Mouse (Mus musculus): ENCODE measurements around the gene Tnni2. TPM values are rescaled to one million over a fixed set of nuclear protein-coding genes. Genes with fewer than 3 reads are reported as not detected.

Gene Tnni2
- polyA plus RNA-seq (2014; fragmentation: Nextera tagmentation; extraction: Ambion mirVana), result not detected in 2 replicates

GRCm38 (mm10) chr7:142441585-142441984, at the start of gene Tnni2:
Gene Tnni2, plus strand, starts transcription at chr7:142441808.
- Histone ChIP-seq H3K4me2 (ENCODE audit: low read length) (no peak within 1 kb of the TSS), H3K9me3 (ENCODE audit: control insufficient read depth, low read length) (no peaks in the 10 kb centered on the region), H3K4me1 (ENCODE audit: control insufficient read depth, insufficient read depth, low read length) (no peaks in the 10 kb centered on the region), H3K36me3 (ENCODE audit: control insufficient read depth, insufficient read depth, low read length) (no peaks in the 10 kb centered on the region), H3K9ac (replicated peaks; ENCODE audit: low read length) (no peak within 1 kb of the TSS), H3K4me3 (replicated peaks; ENCODE audit: low read depth, low read length) (no peak within 1 kb of the TSS), H3K27ac (replicated peaks; ENCODE audit: low read depth, low read length) (no peak within 1 kb of the TSS), H3K27me3 (ENCODE audit: control insufficient read depth, insufficient read depth, low read length) (no peaks in the 10 kb centered on the region)
- no peak for ATAC-seq (ENCODE audit: low FRiP score, low TSS enrichment)
- WGBS, result 82% methylated on average over 9 of the region's 9 CpGs
- no peak for DNase-seq

GRCm38 (mm10) chr7:142393191-142393590, 48.4 kb upstream of the Tnni2 start:
- ATAC-seq (ENCODE audit: low FRiP score, low TSS enrichment), result no peak

GRCm38 (mm10) chr7:142394261-142395190, 47.1 kb upstream of the Tnni2 start:
- Histone ChIP-seq H3K9me3 (ENCODE audit: control insufficient read depth, low read length) (no peaks in the 10 kb centered on the region), H3K27me3 (ENCODE audit: control insufficient read depth, insufficient read depth, low read length) (no peaks in the 10 kb centered on the region), H3K9ac (replicated peaks; ENCODE audit: low read length) (no peak overlapping the region), H3K36me3 (ENCODE audit: control insufficient read depth, insufficient read depth, low read length) (no peaks in the 10 kb centered on the region), H3K4me1 (ENCODE audit: control insufficient read depth, insufficient read depth, low read length) (no peaks in the 10 kb centered on the region), H3K27ac (replicated peaks; ENCODE audit: low read depth, low read length) (no peak overlapping the region), H3K4me3 (replicated peaks; ENCODE audit: low read depth, low read length) (no peak overlapping the region), H3K4me2 (ENCODE audit: low read length) (no peak overlapping the region)
- DNase-seq (no peak), ATAC-seq (ENCODE audit: low FRiP score, low TSS enrichment) (no peak)
- WGBS, result 59% methylated on average over 6 of the region's 6 CpGs

More at GRCm38 (mm10) chr7:142393191-142393590, 48.4 kb upstream of the Tnni2 start:
- no peaks in the 10 kb centered on the region for H3K4me1 ChIP-seq (ENCODE audit: control insufficient read depth, insufficient read depth, low read length)
- H3K27ac ChIP-seq (replicated peaks; ENCODE audit: low read depth, low read length), result no peak overlapping the region
- H3K27me3 ChIP-seq (ENCODE audit: control insufficient read depth, insufficient read depth, low read length), result no peaks in the 10 kb centered on the region
- DNase-seq, result no peak
- H3K4me3 ChIP-seq (replicated peaks; ENCODE audit: low read depth, low read length), result no peak overlapping the region
- H3K9me3 ChIP-seq (ENCODE audit: control insufficient read depth, low read length), result no peaks in the 10 kb centered on the region
- WGBS, result 25% methylated on average over 4 of the region's 4 CpGs
- no peak overlapping the region for H3K4me2 ChIP-seq (ENCODE audit: low read length)
- H3K9ac ChIP-seq (replicated peaks; ENCODE audit: low read length), result no peak overlapping the region
- no peaks in the 10 kb centered on the region for H3K36me3 ChIP-seq (ENCODE audit: control insufficient read depth, insufficient read depth, low read length)

- no peaks in the 10 kb centered on the region for H3K4me1 ChIP-seq (ENCODE audit: control insufficient read depth, insufficient read depth, low read length)
- no peak overlapping the region for H3K4me3 ChIP-seq (replicated peaks; ENCODE audit: low read depth, low read length)
- H3K36me3 ChIP-seq (ENCODE audit: control insufficient read depth, insufficient read depth, low read length), result no peaks in the 10 kb centered on the region
- no peak for ATAC-seq (ENCODE audit: low FRiP score, low TSS enrichment)
- no peak overlapping the region for H3K9ac ChIP-seq (replicated peaks; ENCODE audit: low read length)
- WGBS, result 91% methylated on average over 4 of the region's 4 CpGs
- no peak overlapping the region for H3K27ac ChIP-seq (replicated peaks; ENCODE audit: low read depth, low read length)
- H3K27me3 ChIP-seq (ENCODE audit: control insufficient read depth, insufficient read depth, low read length), result no peaks in the 10 kb centered on the region
- no peak overlapping the region for H3K4me2 ChIP-seq (ENCODE audit: low read length)
- DNase-seq, result no peak
- H3K9me3 ChIP-seq (ENCODE audit: control insufficient read depth, low read length), result no peaks in the 10 kb centered on the region
Measured at GRCm38 (mm10) chr7:142395472-142395871, 46.1 kb upstream of the Tnni2 start.

- no peak overlapping the region for H3K27ac ChIP-seq (replicated peaks; ENCODE audit: low read depth, low read length)
- H3K4me1 ChIP-seq (ENCODE audit: control insufficient read depth, insufficient read depth, low read length), result no peaks in the 10 kb centered on the region
- 93% methylated on average over 1 of the region's 1 CpGs for WGBS
- H3K36me3 ChIP-seq (ENCODE audit: control insufficient read depth, insufficient read depth, low read length), result no peaks in the 10 kb centered on the region
- ATAC-seq (ENCODE audit: low FRiP score, low TSS enrichment) (no peak), DNase-seq (no peak)
- no peak overlapping the region for H3K9ac ChIP-seq (replicated peaks; ENCODE audit: low read length)
- H3K4me2 ChIP-seq (ENCODE audit: low read length), result no peak overlapping the region
- H3K27me3 ChIP-seq (ENCODE audit: control insufficient read depth, insufficient read depth, low read length), result no peaks in the 10 kb centered on the region
- H3K4me3 ChIP-seq (replicated peaks; ENCODE audit: low read depth, low read length), result no peak overlapping the region
- H3K9me3 ChIP-seq (ENCODE audit: control insufficient read depth, low read length), result no peaks in the 10 kb centered on the region
Measured at GRCm38 (mm10) chr7:142396611-142397010, 45.0 kb upstream of the Tnni2 start.

- no peaks in the 10 kb centered on the region for H3K9me3 ChIP-seq (ENCODE audit: control insufficient read depth, low read length)
- H3K4me2 ChIP-seq (ENCODE audit: low read length), result no peak overlapping the region
- DNase-seq, result no peak
- no peak overlapping the region for H3K27ac ChIP-seq (replicated peaks; ENCODE audit: low read depth, low read length)
- H3K36me3 ChIP-seq (ENCODE audit: control insufficient read depth, insufficient read depth, low read length), result no peaks in the 10 kb centered on the region
- H3K4me1 ChIP-seq (ENCODE audit: control insufficient read depth, insufficient read depth, low read length), result no peaks in the 10 kb centered on the region
- no peak for ATAC-seq (ENCODE audit: low FRiP score, low TSS enrichment)
- 70% methylated on average over 2 of the region's 2 CpGs for WGBS
- H3K9ac ChIP-seq (replicated peaks; ENCODE audit: low read length), result no peak overlapping the region
- H3K4me3 ChIP-seq (replicated peaks; ENCODE audit: low read depth, low read length), result no peak overlapping the region
- no peaks in the 10 kb centered on the region for H3K27me3 ChIP-seq (ENCODE audit: control insufficient read depth, insufficient read depth, low read length)
Measured at GRCm38 (mm10) chr7:142398052-142398451, 43.6 kb upstream of the Tnni2 start.

GRCm38 (mm10) chr7:142399250-142399649, 42.4 kb upstream of the Tnni2 start:
- H3K4me3 ChIP-seq (replicated peaks; ENCODE audit: low read depth, low read length), result no peak overlapping the region
- H3K36me3 ChIP-seq (ENCODE audit: control insufficient read depth, insufficient read depth, low read length), result no peaks in the 10 kb centered on the region
- H3K27me3 ChIP-seq (ENCODE audit: control insufficient read depth, insufficient read depth, low read length), result no peaks in the 10 kb centered on the region
- 92% methylated on average over 1 of the region's 1 CpGs for whole genome bisulfite sequencing
- H3K9ac ChIP-seq (replicated peaks; ENCODE audit: low read length), result no peak overlapping the region
- H3K27ac ChIP-seq (replicated peaks; ENCODE audit: low read depth, low read length), result no peak overlapping the region
- no peaks in the 10 kb centered on the region for H3K4me1 ChIP-seq (ENCODE audit: control insufficient read depth, insufficient read depth, low read length)
- no peak for DNase-seq
- H3K9me3 ChIP-seq (ENCODE audit: control insufficient read depth, low read length), result no peaks in the 10 kb centered on the region
- ATAC-seq (ENCODE audit: low FRiP score, low TSS enrichment), result no peak
- H3K4me2 ChIP-seq (ENCODE audit: low read length), result no peak overlapping the region

- DNase-seq (no peak), ATAC-seq (ENCODE audit: low FRiP score, low TSS enrichment) (no peak)
- no peaks in the 10 kb centered on the region for H3K9me3 ChIP-seq (ENCODE audit: control insufficient read depth, low read length)
- no peak overlapping the region for H3K4me3 ChIP-seq (replicated peaks; ENCODE audit: low read depth, low read length)
- no peaks in the 10 kb centered on the region for H3K36me3 ChIP-seq (ENCODE audit: control insufficient read depth, insufficient read depth, low read length)
- WGBS, result 55% methylated on average over 7 of the region's 7 CpGs
- H3K9ac ChIP-seq (replicated peaks; ENCODE audit: low read length), result no peak overlapping the region
- H3K4me2 ChIP-seq (ENCODE audit: low read length), result no peak overlapping the region
- H3K4me1 ChIP-seq (ENCODE audit: control insufficient read depth, insufficient read depth, low read length), result no peaks in the 10 kb centered on the region
- H3K27ac ChIP-seq (replicated peaks; ENCODE audit: low read depth, low read length), result no peak overlapping the region
- no peaks in the 10 kb centered on the region for H3K27me3 ChIP-seq (ENCODE audit: control insufficient read depth, insufficient read depth, low read length)
Measured at GRCm38 (mm10) chr7:142400112-142400749, 41.4 kb upstream of the Tnni2 start.

All from midbrain, embryonic 14.5 days (tissue).